Mouse (Mus musculus): ENCODE results near the gene Rab3il1. TPM values are rescaled to one million over a fixed set of nuclear protein-coding genes. Genes with fewer than 3 reads are reported as not detected.

Gene Rab3il1
- polyA plus RNA-seq, 1 experiment from 2014 or later, result 23.8 TPM

Other genes starting within 250 kb of the Rab3il1 start
- not detected in 2 replicates for gene Scgb2a2, start 154.1 kb upstream of the Rab3il1 start, polyA plus RNA-seq (2014; fragmentation: Nextera tagmentation; extraction: Ambion mirVana)
- gene Incenp, start 102.1 kb upstream of the Rab3il1 start, polyA plus RNA-seq (2014; fragmentation: Nextera tagmentation; extraction: Ambion mirVana), result 18.9 and 22.6 TPM in 2 replicates
- 1,735 and 1,844 TPM in 2 replicates for gene Fth1, start 21.1 kb upstream of the Rab3il1 start, polyA plus RNA-seq (2014; fragmentation: Nextera tagmentation; extraction: Ambion mirVana)
- gene Best1, start within 50 bp of the Rab3il1 start, polyA plus RNA-seq (2014; fragmentation: Nextera tagmentation; extraction: Ambion mirVana), result 2.3 and 2.6 TPM in 2 replicates
- 24.7 and 25.7 TPM in 2 replicates for gene Fads3, start 39.9 kb downstream of the Rab3il1 start, polyA plus RNA-seq (2014; fragmentation: Nextera tagmentation; extraction: Ambion mirVana)
- gene Fads2, start 100.1 kb downstream of the Rab3il1 start, polyA plus RNA-seq (2014; fragmentation: Nextera tagmentation; extraction: Ambion mirVana), result 70.5 and 87.5 TPM in 2 replicates
- 148 and 156 TPM in 2 replicates for gene Fads1, start 181.2 kb downstream of the Rab3il1 start, polyA plus RNA-seq (2014; fragmentation: Nextera tagmentation; extraction: Ambion mirVana)
- 324 and 357 TPM in 2 replicates for gene Tmem258, start 202.3 kb downstream of the Rab3il1 start, polyA plus RNA-seq (2014; fragmentation: Nextera tagmentation; extraction: Ambion mirVana)
- gene Fen1, start 202.5 kb downstream of the Rab3il1 start, polyA plus RNA-seq (2014; fragmentation: Nextera tagmentation; extraction: Ambion mirVana), result 24.2 and 24.8 TPM in 2 replicates
- 1.1 and 1.3 TPM in 2 replicates for gene Myrf, start 239.1 kb downstream of the Rab3il1 start, polyA plus RNA-seq (2014; fragmentation: Nextera tagmentation; extraction: Ambion mirVana)

Data from hindbrain, embryonic 14.5 days (tissue).